Mouse (Mus musculus) right cerebral cortex, adult 2 months (tissue): ENCODE results near the gene Olfr312.
"Not testable (repeated sequence)": the region's sequence is repeated elsewhere in the genome, so short reads cannot be mapped to it uniquely, and the experiment has no call there.

ENCODE experiments used
- DNase-seq, 2 experiments: peaks; one replicate each; pipeline ENCODE4 v3.0.0; 2021 to 2022; ENCODE audit warnings: low spot score in 2 of 2

The Olfr312 gene

DNA sequence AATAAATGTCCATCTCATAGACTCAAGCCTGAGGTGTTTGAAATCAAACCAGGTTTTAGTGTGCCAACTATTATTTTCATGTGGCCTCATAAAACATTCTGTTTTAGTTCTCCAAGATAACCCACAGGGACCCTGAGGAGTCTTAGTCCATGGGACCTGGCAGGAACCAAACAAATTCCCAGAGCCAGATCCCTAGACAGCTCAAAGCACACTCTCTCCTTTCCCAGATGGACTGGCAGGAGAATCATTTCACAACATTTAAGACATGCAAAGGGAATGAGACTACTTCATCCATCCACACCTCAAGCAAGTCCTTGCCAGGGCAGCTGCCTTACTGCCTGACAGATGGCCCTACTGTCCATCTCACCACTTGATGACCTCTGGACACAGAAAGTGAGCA, at the start of gene Olfr312:
Olfr312 (plus strand) TSS at position 301 of the 400 bp plus-strand sequence.
- DNase-seq = not testable (repeated sequence)

DNA sequence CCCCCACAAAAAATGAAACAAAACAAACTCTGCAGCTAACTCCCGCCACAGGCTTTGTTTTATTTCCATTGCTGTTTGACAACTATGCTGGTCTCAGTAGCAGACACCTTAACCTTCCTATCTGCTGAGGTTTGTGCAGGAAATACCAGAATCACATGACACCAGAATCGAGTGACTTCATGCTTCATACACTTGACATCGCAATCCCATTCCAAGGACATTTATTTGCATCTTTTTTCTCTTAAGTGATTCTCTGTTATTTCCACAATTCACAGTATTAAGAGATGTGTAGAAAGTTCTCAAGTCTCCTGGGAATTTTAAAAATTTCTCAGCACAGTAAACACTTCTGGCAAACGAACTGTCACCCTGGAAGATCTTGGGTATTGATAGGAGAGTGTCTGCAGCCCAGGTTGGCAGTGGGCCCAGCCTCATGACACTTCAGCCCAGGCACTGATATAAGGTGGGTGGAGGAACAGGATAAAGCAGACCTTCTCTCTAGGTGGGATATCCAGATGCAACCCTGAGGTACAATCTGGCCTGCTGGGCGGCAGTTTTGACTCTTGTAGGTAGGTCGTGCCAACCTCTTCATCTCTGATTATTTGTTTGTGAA, 46.5 kb upstream of the Olfr312 start, which contains the start of gene Olfr314:
Olfr314 (plus strand) TSS at position 473 of the 610 bp plus-strand sequence.
- no peak for DNase-seq

DNA sequence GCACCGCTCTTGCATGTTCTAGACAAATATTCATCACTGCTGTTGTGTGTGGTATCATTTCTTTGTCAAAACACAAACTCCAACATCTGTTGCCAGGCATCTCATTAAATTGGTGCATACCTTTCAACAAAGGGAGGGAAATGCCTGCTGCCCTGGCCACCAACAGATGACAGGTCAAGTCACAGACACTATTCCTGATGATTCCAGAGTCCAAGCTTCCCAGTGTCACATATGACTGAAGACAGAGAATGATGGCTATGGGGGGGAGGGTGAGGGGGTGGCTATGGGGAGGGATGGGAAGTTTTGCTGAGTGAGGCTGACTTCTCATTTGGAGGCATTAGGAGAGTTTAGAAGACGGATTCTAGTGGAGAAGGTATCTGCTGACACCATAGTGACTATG, 44.9 kb upstream of the Olfr312 start:
- no peak for DNase-seq

DNA sequence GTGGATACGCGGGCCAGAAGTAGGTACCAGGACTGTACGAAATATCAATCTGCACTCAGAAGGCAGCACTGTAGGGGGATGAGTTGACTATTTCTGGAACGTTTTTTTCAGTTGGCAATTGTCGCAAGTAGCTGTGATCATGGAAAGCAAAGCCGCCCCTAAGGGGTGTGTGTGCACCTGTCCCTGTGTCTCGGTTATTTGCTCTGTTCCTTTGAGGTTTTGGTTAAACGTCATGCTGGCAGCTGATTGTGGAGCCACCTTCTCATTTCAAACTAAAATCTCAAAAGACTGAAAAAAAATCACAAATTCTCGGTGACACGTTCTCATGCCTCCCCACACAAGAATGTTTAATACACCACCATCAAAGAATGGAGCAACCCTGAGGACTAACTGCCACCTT, 41.4 kb upstream of the Olfr312 start:
- no peak for DNase-seq

DNA sequence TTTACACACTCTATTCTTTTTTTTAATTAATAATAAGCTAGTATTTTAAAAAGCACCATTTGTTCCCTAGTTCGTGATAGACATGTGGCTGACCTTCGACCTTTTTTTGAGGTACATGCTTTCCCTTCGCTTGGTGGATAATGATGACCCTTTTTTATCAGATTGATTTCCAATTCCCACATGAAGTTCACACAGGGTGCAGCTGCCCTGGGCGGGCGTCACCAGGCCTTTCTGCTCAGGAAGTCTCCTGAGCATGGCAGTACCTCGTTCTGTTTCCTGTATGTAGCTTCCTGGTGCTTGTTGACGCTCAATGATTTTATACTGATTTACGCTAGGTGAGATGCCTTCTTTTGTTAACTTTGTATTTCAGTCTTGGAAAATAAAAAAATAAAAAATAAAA, 40.7 kb upstream of the Olfr312 start:
- DNase-seq = no peak

DNA sequence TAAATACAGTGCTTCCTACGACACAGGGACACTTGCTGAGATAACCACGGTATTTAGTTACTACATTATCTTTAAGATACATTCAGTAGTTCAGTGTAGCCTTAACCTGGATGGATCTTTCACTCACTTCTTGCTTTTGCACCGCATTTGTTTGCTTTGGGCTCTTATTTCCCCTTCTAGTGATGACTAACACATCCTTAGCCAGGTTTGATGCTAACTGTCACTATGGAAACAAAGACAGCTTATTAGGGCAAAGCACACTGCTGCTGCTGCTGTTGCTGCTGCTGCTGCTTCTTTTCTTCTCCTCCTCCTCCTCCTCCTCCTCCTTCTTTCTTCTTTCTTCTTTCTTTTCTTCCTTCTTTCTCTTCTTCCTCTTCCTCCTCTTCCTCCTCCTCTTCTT, 39.5 kb upstream of the Olfr312 start:
- no peak for DNase-seq

DNA sequence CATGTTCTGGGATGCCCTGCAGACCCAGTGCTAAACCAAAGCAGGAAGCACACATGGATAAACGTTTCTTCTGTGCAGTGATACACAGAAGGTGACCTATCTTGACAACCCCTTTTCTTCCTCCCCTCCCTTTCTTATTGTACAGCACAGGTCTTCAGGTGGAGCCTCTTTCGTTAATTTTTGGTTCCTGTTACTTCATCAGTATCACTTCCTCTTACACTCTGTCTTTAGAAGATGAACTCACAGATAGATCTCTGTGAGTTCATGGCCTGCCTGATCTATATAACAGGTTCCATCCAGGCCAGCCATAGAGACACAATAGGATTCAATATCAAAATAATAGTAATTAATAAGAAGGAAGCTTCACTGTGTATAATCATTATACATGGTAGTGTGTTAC, 39.0 kb upstream of the Olfr312 start:
- DNase-seq = no peak

DNA sequence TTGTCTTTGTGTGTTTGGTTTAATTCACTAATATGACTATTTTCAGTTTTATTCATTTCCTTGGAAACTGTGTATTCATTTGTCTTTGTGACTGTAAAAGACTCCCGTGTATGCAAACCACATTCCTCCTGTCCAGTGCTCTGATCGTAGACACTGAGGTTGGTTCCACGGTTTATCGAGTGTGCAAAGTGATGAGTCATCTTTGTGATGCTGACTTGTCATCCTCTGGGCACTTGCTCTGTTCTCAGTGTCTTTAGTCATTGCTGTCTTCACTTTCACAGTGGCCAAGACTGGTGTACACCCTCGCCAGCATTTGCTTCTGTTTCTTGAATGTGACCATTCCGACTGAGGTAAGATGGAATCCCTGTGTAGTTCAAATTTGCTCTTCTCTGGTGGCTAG, 38.4 kb upstream of the Olfr312 start:
- no peak for DNase-seq

DNA sequence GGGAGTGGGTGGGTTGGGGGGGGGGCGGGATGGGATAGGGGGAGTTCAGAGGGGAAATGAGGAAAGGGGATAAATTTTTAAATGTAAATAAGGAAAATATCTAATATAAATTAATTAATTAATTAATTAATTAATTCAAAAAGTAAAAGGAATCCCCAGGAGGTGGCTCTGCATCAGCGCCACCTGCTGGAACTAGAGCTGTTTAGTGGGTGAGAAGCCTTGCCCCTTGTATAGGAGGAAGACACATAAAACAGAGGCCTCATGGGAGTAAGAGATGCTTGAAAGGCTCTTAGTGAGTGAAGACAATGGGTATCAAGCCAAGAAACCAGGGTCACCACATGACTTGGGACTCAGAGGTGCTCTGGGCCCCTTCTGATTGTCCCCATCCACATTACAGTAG, 33.2 kb upstream of the Olfr312 start:
- no peak for DNase-seq

DNA sequence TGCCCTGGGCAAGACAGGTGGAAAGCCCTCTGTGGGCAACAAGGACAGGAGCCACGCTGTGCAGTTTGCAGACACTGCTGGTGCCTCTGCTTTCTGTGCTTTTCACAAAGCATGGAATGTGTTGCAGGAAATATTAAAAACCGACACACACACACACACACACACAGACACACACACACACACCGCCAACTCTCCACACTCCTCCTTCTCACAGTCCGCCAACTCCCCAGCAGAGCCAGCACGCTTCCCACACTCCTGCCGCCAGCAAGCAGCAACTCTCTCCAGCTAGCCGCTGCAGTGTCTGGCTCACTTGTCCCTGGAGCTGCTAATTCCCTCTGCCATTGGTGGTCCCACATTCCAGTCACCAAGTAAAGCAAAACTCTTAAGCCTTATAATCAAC, 32.2 kb upstream of the Olfr312 start:
- DNase-seq = peak; percentile 85 to 86

DNA sequence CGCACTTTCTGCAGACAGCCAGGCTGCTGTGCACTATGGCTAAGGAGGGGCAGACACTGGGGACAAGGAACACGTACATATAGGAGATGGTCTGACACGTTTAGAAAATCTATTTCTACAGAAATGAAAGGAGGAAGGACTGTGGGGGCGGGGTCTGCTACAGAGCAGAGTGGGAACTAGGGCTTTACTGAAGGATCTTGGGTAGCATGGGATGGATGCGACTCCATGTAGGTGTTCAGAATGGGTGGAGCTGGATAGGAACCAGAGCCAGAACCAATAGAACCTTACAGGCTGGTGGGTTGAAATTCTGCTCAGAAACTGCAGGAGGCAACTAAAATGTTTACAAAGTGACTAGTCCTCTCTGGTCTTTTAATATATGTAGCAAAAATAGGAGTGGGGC, 29.3 kb upstream of the Olfr312 start:
- DNase-seq = peak; percentile 48 to 53

DNA sequence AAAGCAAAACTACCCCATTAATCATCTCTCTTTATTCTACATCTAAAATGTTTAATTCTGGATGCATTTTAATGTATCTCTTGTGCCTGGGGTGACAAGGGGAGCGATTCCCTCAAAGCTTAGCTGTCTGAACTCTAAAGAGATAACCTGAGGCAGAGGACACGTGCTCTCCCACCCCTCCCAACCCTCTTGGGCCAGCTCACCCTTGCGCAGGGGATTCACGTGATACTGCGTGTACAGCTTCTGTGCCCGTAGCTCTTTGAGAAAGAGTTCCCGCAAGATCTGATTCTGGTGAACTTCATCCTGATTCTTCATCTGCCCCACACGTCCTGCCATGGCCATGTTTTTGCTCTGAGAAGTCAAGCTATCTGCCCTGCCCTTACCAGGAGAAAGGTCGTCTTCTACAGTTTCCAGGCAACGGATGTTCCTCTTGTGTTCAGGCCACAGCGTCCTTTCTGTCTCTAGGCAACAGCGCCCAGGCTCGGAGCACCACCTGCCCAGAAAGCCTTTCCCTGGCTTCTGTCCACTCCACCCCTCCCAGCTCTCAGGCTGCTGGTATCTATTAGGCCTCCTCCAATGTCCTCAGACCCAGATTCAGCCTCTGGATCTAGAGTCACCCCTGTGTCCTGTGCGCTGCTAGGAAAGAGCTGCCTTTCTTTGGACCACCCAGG, 27.3 kb upstream of the Olfr312 start, which contains the start of gene Fam183b:
Fam183b (minus strand) TSS at position 403 of the 671 bp plus-strand sequence.
- no peak for DNase-seq

DNA sequence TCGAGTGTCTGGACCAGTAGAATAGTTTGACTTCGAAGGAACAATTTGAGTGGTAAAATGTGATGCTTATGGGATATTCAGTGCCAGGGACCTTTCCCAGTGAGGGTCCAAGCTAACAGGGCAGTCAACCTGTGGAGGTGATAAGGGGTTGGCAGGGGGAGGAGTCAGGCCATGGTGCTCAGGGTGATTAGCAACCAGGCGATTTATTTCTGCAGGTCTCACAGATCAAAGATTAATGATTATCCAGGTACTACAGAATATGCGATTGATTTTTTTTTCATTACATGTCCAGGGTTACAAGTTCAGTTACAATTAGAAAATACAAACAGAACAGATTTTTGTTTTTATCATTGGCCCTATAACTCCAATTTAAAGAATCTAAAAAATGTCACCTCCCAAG, 25.2 kb upstream of the Olfr312 start:
- no peak for DNase-seq

DNA sequence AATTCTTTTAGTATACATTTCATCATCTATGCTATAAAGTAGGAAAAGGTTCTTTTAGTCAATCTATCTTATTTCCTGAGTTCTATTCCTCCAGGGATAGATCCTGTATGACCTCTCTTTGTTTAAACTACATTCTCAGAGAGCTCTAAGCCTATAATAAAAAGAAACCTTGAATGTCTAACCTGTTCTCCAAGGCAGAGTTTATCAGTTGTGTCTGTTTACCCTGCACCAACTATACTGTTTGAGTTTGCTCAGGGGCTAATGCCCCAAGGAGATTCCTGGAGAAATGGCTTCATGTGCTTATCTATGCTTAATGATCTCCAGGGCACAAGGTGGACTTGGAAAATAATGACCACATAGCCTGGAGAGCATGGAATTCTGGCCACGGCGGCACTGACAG, 24.6 kb upstream of the Olfr312 start:
- no peak for DNase-seq

DNA sequence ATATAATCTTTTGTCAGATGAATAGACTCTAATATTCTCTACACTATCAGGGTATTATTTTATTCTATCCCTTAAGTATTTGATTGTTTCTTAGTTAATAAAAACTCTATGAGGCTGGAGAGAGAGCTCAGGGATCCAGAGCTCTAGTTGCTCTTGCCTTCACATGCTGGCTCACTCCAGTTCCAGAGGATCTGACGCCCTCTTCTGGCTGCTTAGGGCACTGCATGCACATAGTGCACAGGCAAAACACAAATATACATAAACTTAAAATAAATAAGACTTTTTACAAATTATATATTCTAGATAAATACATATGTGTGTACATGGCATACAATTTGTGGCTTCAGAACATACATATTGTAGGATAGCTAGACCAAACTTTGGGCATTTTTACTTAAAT, 17.0 kb upstream of the Olfr312 start:
- DNase-seq = no peak

DNA sequence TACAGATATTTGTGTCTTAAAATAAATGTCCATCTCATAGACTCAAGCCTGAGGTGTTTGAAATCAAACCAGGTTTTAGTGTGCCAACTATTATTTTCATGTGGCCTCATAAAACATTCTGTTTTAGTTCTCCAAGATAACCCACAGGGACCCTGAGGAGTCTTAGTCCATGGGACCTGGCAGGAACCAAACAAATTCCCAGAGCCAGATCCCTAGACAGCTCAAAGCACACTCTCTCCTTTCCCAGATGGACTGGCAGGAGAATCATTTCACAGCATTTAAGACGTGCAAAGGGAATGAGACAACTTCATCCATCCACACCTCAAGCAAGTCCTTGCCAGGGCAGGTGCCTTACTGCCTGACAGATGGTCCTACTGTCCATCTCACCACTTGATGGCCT, 14.3 kb upstream of the Olfr312 start, which contains the start of gene Olfr313:
Olfr313 (plus strand) TSS at position 301 of the 400 bp plus-strand sequence.
- DNase-seq = not testable (repeated sequence)

DNA sequence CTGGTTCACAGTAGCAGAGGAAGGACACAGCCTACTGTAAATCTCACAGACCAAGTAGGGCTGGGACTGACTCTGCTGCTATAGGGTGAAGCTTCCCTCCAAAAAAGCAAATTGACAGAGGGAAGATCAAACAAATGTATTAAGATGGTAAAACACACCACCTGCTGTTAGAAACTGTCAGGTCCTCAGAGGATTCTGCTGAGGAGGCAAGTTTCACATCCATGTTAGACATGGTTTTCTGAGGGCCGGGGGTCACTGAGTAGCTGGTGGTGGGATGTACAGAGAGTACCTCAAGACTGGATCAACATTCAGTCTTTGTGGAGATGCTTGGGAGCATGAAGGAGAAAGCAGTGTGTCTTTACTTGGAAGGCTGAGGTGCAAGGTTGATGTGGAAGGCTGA, 13.4 kb upstream of the Olfr312 start:
- no peak for DNase-seq

DNA sequence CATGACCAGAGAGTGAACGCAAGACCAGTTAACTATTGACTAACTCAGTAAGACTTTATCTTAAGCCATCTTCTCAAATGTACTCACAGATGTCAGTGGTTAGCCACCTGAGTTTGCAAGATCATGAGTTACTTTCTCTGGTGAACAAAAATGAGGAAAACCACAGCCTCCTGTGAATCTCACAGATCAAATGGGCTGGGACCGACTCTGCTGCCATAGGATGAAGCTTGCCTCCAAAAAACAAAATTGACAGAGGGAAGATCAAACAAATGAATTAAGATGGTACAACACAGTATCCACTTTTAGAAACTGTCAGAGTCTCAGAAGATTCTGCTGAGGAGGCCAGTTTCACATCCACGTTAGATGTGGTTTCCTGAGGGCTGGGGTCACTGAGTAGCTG, 727 bp downstream of the Olfr312 start:
- no peak for DNase-seq

DNA sequence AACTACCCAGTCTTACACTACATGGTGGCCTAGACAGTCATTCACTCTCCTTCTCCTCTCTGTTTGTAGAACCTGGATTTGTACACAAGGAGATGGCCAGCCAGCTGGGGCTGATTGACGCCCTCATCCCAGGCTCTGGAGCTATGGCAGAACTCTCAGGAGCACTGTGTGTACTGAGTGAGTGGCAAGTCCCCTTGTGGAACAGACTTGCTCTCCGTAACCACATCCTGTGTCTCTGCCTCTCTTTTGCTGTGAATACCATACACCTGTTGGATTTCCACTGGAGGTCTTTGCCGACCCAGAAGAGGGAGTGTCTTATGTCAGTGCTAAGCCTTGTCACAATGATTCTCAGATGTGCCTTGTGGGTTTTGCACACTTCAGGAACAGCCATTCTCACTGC, 3.5 kb downstream of the Olfr312 start:
- DNase-seq = not testable (repeated sequence)

DNA sequence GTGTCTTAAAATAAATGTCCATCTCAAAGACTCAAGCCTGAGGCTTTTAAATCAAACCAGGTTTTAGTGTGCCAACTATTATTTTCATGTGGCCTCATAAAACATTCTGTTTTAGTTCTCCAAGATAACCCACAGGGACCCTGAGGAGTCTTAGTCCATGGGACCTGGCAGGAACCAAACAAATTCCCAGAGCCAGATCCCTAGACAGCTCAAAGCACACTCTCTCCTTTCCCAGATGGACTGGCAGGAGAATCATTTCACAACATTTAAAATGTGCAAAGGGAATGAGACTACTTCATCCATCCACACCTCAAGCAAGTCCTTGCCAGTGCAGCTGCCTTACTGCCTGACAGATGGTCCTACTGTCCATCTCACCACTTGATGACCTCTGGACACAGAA, 9.9 kb downstream of the Olfr312 start, which contains the start of gene Olfr311:
Olfr311 (plus strand) TSS at position 301 of the 400 bp plus-strand sequence.
- DNase-seq = not testable (repeated sequence)

DNA sequence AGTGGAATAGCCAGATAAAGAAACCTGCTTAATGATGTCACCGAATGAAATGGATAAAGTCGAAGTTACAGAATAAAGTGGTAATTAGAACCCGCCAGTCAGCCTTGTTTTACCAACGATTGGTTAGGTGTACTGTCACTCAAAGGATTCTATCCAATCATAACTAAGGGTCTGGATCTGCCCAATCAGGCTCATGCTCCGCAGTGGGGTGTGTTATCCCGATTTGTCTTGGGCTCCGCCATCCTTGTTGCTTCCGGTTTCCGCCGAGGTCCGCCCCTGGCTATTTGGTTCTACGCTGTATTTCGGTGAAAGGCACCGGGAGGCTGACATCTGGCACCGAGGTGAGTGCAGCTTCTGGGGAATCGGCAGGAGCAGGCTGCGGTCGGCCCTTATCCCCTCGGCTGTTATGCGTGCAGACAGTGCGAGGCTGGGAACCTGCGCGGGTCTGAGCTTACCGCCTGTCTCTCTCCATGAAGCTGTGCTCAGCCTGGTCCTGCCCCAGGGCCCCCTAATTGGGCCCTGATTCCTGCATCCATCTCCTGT, 18.0 kb downstream of the Olfr312 start, which contains the start of gene Gm12258:
Gm12258 (plus strand) TSS at position 240 of the 543 bp plus-strand sequence.
- peak; percentile 88 to 93 for DNase-seq

DNA sequence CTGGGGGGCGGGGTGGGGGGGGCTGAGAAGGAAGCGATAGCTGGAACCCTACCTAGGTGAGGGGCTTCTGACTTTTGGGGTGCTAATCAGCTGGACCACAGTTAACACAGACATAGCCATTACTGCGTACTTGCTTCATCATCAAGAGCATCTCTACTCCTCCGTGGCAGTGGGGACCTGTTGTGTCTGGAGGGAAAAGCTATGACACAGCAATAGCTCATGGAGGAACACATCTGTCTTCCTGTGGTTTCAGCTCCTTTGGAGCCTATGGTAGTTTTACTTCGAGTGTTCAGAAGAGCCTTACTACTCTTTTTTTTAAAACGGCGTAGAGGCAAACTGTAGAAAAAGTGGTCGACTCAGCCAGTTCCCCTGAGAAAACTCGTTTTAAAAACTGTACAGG, 18.6 kb downstream of the Olfr312 start:
- no peak for DNase-seq

DNA sequence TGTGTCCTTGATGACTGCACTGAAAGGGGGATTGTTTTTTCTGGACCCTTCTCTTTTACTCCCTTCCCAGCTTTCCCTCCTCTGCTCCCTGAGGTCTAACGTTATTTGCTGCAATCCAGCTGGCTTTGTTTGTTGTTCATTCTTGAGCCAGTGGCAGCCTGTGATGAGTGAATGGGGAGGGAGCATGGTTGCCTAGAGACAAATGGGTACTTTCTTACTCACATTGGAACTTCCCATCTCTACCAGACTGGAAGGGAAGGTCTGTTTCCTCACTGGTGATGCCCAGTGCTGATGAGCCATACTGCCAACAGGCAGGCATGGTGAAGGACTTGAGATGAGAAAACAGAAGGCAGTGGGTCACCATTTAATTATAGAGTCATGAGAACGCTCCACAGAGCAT, 20.7 kb downstream of the Olfr312 start:
- no peak for DNase-seq
